Mouse (Mus musculus): ENCODE results near the gene Cks2.

- no peak for TF ChIP-seq REST (IDR thresholded peaks at IDR 0.05; ENCODE audit: insufficient read depth, insufficient read length)
- TF ChIP-seq TCF12 (IDR thresholded peaks at IDR 0.05; ENCODE audit: insufficient read depth, poor library complexity, severe bottlenecking): no peak
- TF ChIP-seq MYOG (IDR thresholded peaks at IDR 0.05; ENCODE audit: control insufficient read depth in 1 of 3, insufficient read depth in 1 of 3, insufficient read length in 2 of 3, low read depth in 2 of 3): no peak
- no peak for TF ChIP-seq MAX (IDR thresholded peaks at IDR 0.05; ENCODE audit: low read depth)
- no peak for TF ChIP-seq POLR2A (IDR thresholded peaks at IDR 0.05; ENCODE audit: insufficient read length, low read depth)
- TF ChIP-seq E2F4 (IDR thresholded peaks at IDR 0.05; ENCODE audit: insufficient read depth): no peak
- TF ChIP-seq POLR2AphosphoS2 (IDR thresholded peaks at IDR 0.05; ENCODE audit: insufficient read length, low read depth): no peak
- no peak for TF ChIP-seq CEBPB (IDR thresholded peaks at IDR 0.05; ENCODE audit: insufficient read depth, poor library complexity, severe bottlenecking)
- TF ChIP-seq USF1 (IDR thresholded peaks at IDR 0.05; ENCODE audit: low read depth): no peak
- no peak for TF ChIP-seq TCF3 (IDR thresholded peaks at IDR 0.05; ENCODE audit: insufficient read length, low read depth)
- no peak for TF ChIP-seq MYOD1 (IDR thresholded peaks at IDR 0.05; ENCODE audit: control insufficient read depth in 1 of 3, insufficient read length in 2 of 3, low read depth in 2 of 3)
These were observed 6.1 kb upstream of the Cks2 start for GRCm38 (mm10) chr13:51638958-51639357.

Measured in myocyte (in vitro differentiated cells).